Mouse (Mus musculus): ENCODE data around the gene Scgb2b11.
"Not testable (repeated sequence)": the region's sequence is repeated elsewhere in the genome, so short reads cannot be mapped to it uniquely, and the experiment has no call there.

Scgb2b11 gene

GRCm38 (mm10) chr7:32211045-32211444, at the start of gene Scgb2b11:
Gene Scgb2b11, minus strand, starts transcription at chr7:32211145.
- DNase-seq (ENCODE audit: low read depth, low spot score), result not testable (repeated sequence)

GRCm38 (mm10) chr7:32222540-32222939, 11.6 kb upstream of the Scgb2b11 start, which contains the start of gene Scgb1b11:
Gene Scgb1b11, plus strand, starts transcription at chr7:32222840.
- not testable (repeated sequence) for DNase-seq (ENCODE audit: low read depth, low spot score)
